Mouse (Mus musculus): Measurements from ENCODE around the gene Psmb10.
A peak's percentile ranks its signal among the peaks of the same experiment; 100 is the strongest.
"Not testable (repeated sequence)": the region's sequence is repeated elsewhere in the genome, so short reads cannot be mapped to it uniquely, and the experiment has no call there.

Psmb10 gene

DNA sequence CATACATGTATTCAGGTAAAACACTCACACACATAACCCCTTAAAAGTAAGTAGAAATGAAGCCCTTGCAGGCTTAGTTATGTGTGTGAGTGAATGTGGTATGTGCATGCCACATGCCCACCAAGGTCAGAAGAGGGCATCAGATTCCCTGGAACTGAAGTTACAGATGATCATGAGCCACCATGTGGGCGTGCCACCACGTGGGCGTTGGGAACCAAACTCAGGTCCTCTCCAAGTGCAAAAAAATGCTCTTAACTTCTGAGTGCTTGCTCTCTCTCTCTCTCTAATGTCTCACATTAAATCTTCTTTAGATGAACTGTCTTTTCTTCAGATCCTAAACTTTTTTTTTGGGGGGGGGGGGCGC, at the start of gene Psmb10:
Gene Psmb10, minus strand, starts transcription at position 139 of the 364 bp plus-strand sequence.
- no peak for DNase-seq (ENCODE audit: low spot score)

GRCm38 (mm10) chr8:105983406-105983805, 45.2 kb upstream of the Psmb10 start:
- DNase-seq (ENCODE audit: low spot score) = not testable (repeated sequence)

- DNase-seq (ENCODE audit: low spot score) = no peak
Measured at GRCm38 (mm10) chr8:105981146-105981545, 42.9 kb upstream of the Psmb10 start.

- no peak for DNase-seq (ENCODE audit: low spot score)
Measured at GRCm38 (mm10) chr8:105979325-105979724, 41.1 kb upstream of the Psmb10 start, which contains the start of gene Dpep3. Gene Dpep3, minus strand, starts transcription at chr8:105979429.

DNA sequence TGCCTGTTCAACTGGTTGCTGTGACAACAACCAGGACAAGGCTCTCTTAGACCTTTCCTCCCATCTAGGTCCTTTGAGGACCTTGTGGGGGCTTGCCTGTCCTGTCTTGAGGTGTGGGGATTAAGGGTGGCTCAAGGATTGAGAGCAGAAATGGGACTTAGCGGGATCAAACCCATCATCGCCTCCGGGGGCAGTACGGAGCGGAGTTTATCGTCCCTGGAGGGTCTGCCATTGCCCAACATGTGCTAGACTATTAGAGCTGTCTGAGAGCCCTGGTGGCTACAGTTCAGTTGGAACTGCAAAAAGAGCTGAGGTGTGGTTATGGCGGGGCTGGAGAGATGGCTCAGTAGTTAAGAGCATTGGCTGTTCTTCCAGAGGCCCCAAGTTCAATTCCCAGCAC, 37.1 kb upstream of the Psmb10 start:
- DNase-seq (ENCODE audit: low spot score) = no peak

- DNase-seq (ENCODE audit: low spot score) = no peak
Measured at GRCm38 (mm10) chr8:105971019-105971720, 32.9 kb upstream of the Psmb10 start.

DNA sequence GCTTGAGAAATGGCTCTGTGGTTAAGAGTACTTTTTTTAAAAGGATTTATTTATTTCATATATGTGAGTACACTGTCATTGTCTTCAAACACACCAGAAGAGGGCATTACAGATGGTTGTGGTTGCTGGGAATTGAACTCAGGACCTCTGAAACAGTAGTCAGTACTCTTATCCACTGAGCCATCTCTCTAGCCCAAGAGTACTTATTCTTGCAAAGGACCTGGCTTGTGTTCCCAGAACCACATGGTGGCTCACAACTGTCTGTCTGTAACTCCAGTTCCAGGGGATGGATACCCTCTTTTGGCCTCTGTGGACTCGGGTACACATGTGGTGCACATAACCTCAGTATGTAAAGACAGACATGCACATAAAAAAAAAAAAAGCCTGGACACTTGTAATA, 31.1 kb upstream of the Psmb10 start:
- DNase-seq (ENCODE audit: low spot score) = no peak

DNA sequence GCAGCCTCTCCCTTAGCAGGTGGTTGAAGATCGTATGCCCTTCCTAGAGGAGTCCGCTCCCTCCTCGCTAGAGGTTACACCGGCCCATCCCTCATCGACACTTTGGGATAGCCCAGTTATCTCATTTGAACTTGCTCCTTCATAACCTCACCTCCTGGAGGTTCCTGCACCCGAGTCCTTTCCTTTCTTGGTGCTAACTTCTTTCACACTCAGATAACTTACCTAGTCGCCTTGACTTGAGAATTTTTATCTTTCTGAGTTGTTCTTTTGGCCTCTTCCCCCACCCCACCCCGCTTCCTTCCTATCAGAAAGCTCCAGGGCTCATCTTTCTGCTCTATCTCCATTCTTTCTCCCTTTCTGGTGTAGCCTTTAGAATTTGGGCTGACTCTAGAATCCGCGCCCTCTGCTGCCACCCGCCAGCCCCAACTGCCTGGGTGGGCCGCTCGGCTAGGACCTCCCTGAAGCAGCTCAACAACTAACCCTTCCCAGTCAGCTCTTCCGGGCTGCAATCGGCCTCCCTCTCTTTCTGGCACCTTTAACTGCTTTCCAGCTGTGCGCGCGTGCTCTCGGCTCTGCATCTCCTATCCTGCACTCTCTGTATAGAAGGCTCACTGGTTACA, 28.6 kb upstream of the Psmb10 start:
- DNase-seq (ENCODE audit: low spot score) = no peak

- peak; percentile 79 for DNase-seq (ENCODE audit: low spot score)
Measured at GRCm38 (mm10) chr8:105965905-105966341, 27.7 kb upstream of the Psmb10 start, which contains the start of gene Slc12a4. Gene Slc12a4, minus strand, starts transcription at chr8:105966097.

DNA sequence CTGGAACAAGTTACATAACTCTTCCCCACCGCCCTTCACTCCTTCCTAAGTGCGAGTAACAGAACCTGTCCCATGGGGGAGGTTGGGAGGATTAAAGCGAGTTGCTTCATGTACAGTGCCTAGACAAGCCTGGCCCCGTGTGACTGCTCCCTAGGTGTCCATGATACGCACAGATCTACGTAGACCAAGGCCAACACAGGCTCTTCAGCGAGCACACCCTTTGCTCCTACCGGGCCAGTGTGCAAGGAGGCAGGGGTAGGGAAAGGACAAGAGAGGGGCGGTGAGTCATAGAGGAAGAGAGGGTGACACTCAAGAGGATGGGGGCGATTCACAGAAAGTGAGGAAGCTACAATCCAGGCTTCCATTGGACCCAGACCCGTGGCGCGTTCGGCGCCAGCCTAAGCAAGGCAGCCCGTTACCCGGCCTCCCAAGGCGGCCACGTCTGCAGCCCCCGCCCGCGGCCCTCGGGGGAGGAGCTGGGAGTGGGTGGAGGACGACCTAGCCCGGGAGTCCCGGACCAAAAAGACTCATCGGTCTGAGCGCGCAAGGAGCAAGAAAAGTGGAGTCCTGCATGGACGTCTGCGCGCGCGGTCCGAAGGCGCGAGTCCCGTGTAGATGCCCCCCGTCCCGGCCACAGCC, 27.1 kb upstream of the Psmb10 start:
- DNase-seq (ENCODE audit: low spot score) = peak; percentile 52

GRCm38 (mm10) chr8:105964506-105965265, 26.4 kb upstream of the Psmb10 start:
- DNase-seq (ENCODE audit: low spot score) = no peak

GRCm38 (mm10) chr8:105961536-105961935, 23.3 kb upstream of the Psmb10 start:
- no peak for DNase-seq (ENCODE audit: low spot score)

DNA sequence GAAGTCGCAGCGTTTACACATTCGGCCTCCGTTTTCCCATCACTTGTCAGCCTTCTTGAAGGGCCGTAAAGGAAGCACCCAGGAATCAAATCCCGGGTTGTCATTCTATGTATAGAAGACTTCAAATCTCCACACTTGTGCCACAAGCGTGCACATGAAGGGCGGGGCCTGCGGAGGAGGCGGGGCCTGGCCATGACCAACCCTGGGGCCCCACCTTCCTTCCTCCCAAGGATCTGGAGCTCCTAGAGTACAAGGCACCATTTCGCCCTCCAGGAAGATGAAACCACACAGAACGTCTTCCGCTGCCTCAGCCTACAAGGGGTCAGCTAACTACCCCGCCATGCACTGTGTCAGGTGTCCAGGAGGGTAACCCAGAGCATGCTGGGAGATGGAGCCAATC, 22.9 kb upstream of the Psmb10 start:
- DNase-seq (ENCODE audit: low spot score) = no peak

GRCm38 (mm10) chr8:105959350-105959749, 21.1 kb upstream of the Psmb10 start:
- DNase-seq (ENCODE audit: low spot score) = peak; percentile 51

DNA sequence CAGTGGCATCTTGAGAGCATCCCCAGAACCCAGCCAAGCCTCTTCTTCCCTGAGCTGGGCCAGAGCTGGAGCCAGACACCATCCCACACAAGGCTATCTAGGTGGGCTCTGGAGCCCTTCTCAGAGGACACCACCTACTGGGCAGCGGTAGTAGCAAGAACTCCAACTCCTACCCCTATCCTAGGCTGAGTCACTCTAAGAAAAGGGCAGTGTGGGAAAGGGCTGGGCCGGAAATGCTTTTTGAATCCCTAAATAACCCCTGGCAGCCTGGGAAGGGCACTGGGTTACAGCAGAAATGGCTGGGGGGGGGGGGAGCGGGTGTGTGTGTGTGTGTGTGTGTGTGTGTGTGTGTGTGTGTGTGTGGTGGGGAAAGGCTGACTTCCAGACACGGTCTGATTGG, 19.6 kb upstream of the Psmb10 start:
- DNase-seq (ENCODE audit: low spot score) = peak; percentile 52

- no peak for DNase-seq (ENCODE audit: low spot score)
Measured at GRCm38 (mm10) chr8:105956556-105956955, 18.3 kb upstream of the Psmb10 start.

- no peak for DNase-seq (ENCODE audit: low spot score)
Measured at GRCm38 (mm10) chr8:105951057-105951659, 12.9 kb upstream of the Psmb10 start.

GRCm38 (mm10) chr8:105949350-105949749, 11.1 kb upstream of the Psmb10 start:
- no peak for DNase-seq (ENCODE audit: low spot score)

DNA sequence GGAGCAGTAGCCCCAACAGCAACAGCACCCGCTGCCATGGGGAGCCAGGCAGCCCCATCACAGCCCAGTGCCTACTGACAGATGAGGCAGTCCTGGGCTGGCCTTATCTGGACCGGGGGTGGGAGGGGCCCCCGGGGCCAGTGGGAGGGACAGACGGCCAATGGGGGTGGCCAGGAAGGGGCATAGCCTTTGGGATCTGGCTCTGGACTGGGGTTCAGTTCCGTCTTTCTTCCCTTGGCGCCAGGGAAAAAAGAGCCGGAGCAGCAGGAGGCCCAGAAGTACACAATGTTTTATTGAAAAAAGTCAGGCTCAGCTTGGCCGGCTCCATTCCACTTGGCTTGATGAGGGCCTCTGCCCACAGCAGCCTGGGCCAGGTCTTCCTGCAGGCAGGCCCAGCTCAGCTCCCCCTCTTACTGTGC, 5.1 kb upstream of the Psmb10 start, which contains the start of gene Lcat:
Gene Lcat, minus strand, starts transcription at position 62 of the 419 bp plus-strand sequence.
- no peak for DNase-seq (ENCODE audit: low spot score)

- DNase-seq (ENCODE audit: low spot score) = no peak
Measured at GRCm38 (mm10) chr8:105942542-105942941, 4.3 kb upstream of the Psmb10 start.

DNA sequence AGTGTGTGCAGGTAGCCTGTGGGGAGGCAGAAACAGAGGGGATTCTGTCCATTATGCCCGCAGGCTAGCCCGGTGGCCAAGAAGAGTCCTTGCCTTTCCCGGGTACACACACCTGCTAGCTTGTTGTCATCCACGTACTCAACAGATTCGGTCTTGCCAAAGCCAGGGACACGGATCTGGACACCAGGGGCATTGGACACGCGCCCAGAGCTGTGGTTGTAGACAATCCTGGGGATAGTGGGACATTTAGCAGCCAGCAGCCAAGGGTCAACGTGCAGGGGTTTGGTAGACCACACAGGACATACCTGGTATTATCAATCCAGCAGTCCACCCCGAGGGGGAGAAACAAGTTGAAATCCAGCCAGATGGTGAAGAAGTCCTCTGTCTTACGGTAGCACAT, 3.8 kb upstream of the Psmb10 start:
- no peak for DNase-seq (ENCODE audit: low spot score)
